Mouse (Mus musculus) kidney, embryonic 15.5 days (tissue): ENCODE data around the gene Emc9. TPM values are rescaled to one million over a fixed set of nuclear protein-coding genes. Genes with fewer than 3 reads are reported as not detected.

Experiments used
- ATAC-seq: fragments of 200-750 bp; cut with Nextera tagmentation; replicated peaks from 2 replicates; pipeline ENCODE4 v1.8.0; 2017; ENCODE audit warnings: moderate TSS enrichment; ENCODE audit not compliant: low FRiP score
- H3K27ac ChIP-seq: fragments of 300-500 bp; sonication (generic); 2 replicates; pipeline ENCODE4 v1.5.1; 2015; ENCODE audit warnings: mild to moderate bottlenecking, inconsistent platforms
- H3K27me3 ChIP-seq: fragments of 300-500 bp; sonication (generic); 2 replicates; pipeline ENCODE4 v1.6.1; 2015; ENCODE audit warnings: inconsistent platforms
- H3K36me3 ChIP-seq: fragments of 300-500 bp; sonication (generic); 2 replicates; pipeline ENCODE4 v1.6.1; 2015; ENCODE audit warnings: inconsistent platforms
- H3K4me1 ChIP-seq: fragments of 300-500 bp; sonication (generic); 2 replicates; pipeline ENCODE4 v1.6.1; 2015; ENCODE audit warnings: inconsistent platforms
- H3K4me2 ChIP-seq: fragments of 300-500 bp; sonication (generic); 2 replicates; pipeline ENCODE4 v1.6.1; 2015; ENCODE audit warnings: moderate library complexity, mild to moderate bottlenecking, inconsistent platforms
- H3K4me3 ChIP-seq: fragments of 300-500 bp; sonication (generic); replicated peaks from 2 replicates; pipeline ENCODE4 v1.5.1; 2015; ENCODE audit warnings: mild to moderate bottlenecking, inconsistent platforms
- H3K9ac ChIP-seq: fragments of 300-500 bp; sonication (generic); 2 replicates; pipeline ENCODE4 v1.6.1; 2015; ENCODE audit warnings: mild to moderate bottlenecking, inconsistent platforms
- H3K9me3 ChIP-seq: fragments of 300-500 bp; sonication (generic); replicated peaks from 2 replicates; pipeline ENCODE4 v1.6.1; 2016; ENCODE audit warnings: inconsistent platforms
- WGBS: fragments of 180-500 bp; shearing (Covaris S2); methylation state at CpG from one replicate; pipeline ENCODE4 v1.1.7; 2015; ENCODE audit warnings: mixed read lengths; 5-methylcytosine and 5-hydroxymethylcytosine counted together
- polyA plus RNA-seq: library from polyadenylated mRNA; unstranded; fragments of >200 nt; fragmentation: Nextera tagmentation; extraction: Ambion mirVana; gene quantifications from 2 replicates; pipeline ENCODE4 v1.2.1, GENCODE M21; 2015

Emc9 gene
- polyA plus RNA-seq, 1 experiment from 2014 or later: 6.8 TPM

GRCm38 (mm10) chr14:55554635-55555034 is 30.5 kb downstream of the Emc9 start:
- no peaks in the 10 kb centered on the region for H3K27me3 ChIP-seq
- no peak overlapping the region for H3K4me2 ChIP-seq
- ATAC-seq: no peak
- no peaks in the 10 kb centered on the region for H3K9me3 ChIP-seq
- H3K9ac ChIP-seq: no peak overlapping the region
- peaks cover 12% of the 10 kb centered on the region for H3K36me3 ChIP-seq
- no peak overlapping the region for H3K4me3 ChIP-seq
- peaks cover 18% of the 10 kb centered on the region; the same call in 1 of the 2 replicates for H3K4me1 ChIP-seq
- H3K27ac ChIP-seq: no peak overlapping the region

GRCm38 (mm10) chr14:55551794-55552193 is 33.3 kb downstream of the Emc9 start:
- Histone ChIP-seq H3K36me3 (peaks cover 40% of the 10 kb centered on the region), H3K4me1 (peaks cover 5% of the 10 kb centered on the region; the same call in 1 of the 2 replicates), H3K9me3 (no peaks in the 10 kb centered on the region), H3K27me3 (no peaks in the 10 kb centered on the region), H3K9ac (no peak overlapping the region), H3K4me2 (no peak overlapping the region), H3K4me3 (no peak overlapping the region), H3K27ac (no peak overlapping the region)
- WGBS: 92% methylated on average over 8 of the region's 8 CpGs
- no peak for ATAC-seq

GRCm38 (mm10) chr14:55551347-55551746 is 33.8 kb downstream of the Emc9 start:
- no peak overlapping the region for H3K4me3 ChIP-seq
- no peak overlapping the region for H3K9ac ChIP-seq
- H3K27ac ChIP-seq: no peak overlapping the region
- H3K36me3 ChIP-seq: peaks cover 43% of the 10 kb centered on the region
- H3K4me2 ChIP-seq: no peak overlapping the region
- WGBS: 57% methylated on average over 5 of the region's 5 CpGs
- no peak for ATAC-seq
- peaks cover 1% of the 10 kb centered on the region; the same call in 1 of the 2 replicates for H3K4me1 ChIP-seq
- no peaks in the 10 kb centered on the region for H3K9me3 ChIP-seq
- no peaks in the 10 kb centered on the region for H3K27me3 ChIP-seq

GRCm38 (mm10) chr14:55550191-55550590 is 34.9 kb downstream of the Emc9 start:
- 93% methylated on average over 6 of the region's 6 CpGs for WGBS
- Histone ChIP-seq H3K4me1 (no peaks in the 10 kb centered on the region), H3K4me3 (no peak overlapping the region), H3K27ac (no peak overlapping the region), H3K9ac (no peak overlapping the region), H3K27me3 (no peaks in the 10 kb centered on the region), H3K36me3 (peaks cover 55% of the 10 kb centered on the region), H3K4me2 (no peak overlapping the region), H3K9me3 (no peaks in the 10 kb centered on the region)
- ATAC-seq: no peak

GRCm38 (mm10) chr14:55544334-55544733 is 40.8 kb downstream of the Emc9 start:
- Histone ChIP-seq H3K4me1 (peaks cover 19% of the 10 kb centered on the region), H3K27me3 (no peaks in the 10 kb centered on the region), H3K9me3 (no peaks in the 10 kb centered on the region), H3K4me2 (no peak overlapping the region), H3K4me3 (no peak overlapping the region), H3K9ac (no peak overlapping the region), H3K36me3 (peaks cover 68% of the 10 kb centered on the region), H3K27ac (no peak overlapping the region)
- 83% methylated on average over 9 of the region's 9 CpGs for WGBS
- no peak for ATAC-seq

GRCm38 (mm10) chr14:55542268-55542667 is 42.8 kb downstream of the Emc9 start:
- no peaks in the 10 kb centered on the region for H3K9me3 ChIP-seq
- H3K4me2 ChIP-seq: no peak overlapping the region
- no peaks in the 10 kb centered on the region for H3K27me3 ChIP-seq
- no peak for ATAC-seq
- H3K36me3 ChIP-seq: peaks cover 47% of the 10 kb centered on the region
- H3K4me3 ChIP-seq: no peak overlapping the region
- H3K9ac ChIP-seq: no peak overlapping the region
- H3K27ac ChIP-seq: no peak overlapping the region
- whole genome bisulfite sequencing: 96% methylated on average over 12 of the region's 12 CpGs
- H3K4me1 ChIP-seq: peaks cover 19% of the 10 kb centered on the region

- WGBS: 4% methylated on average over 10 of the region's 10 CpGs
- peak; percentile 27 for ATAC-seq
- Histone ChIP-seq H3K27ac (peak overlapping the region; percentile 94), H3K36me3 (peaks cover 35% of the 10 kb centered on the region), H3K9me3 (no peaks in the 10 kb centered on the region), H3K4me3 (peak overlapping the region; percentile 65), H3K9ac (peak overlapping the region; percentile 68), H3K27me3 (no peaks in the 10 kb centered on the region), H3K4me1 (peaks cover 19% of the 10 kb centered on the region), H3K4me2 (peak overlapping the region; percentile 76)
These were observed 44.2 kb downstream of the Emc9 start for GRCm38 (mm10) chr14:55540787-55541321.

- Histone ChIP-seq H3K27ac (peak within 1 kb of the TSS; percentile 94), H3K36me3 (peaks cover 29% of the 10 kb centered on the region), H3K9ac (peak within 1 kb of the TSS; percentile 68), H3K27me3 (no peaks in the 10 kb centered on the region), H3K9me3 (no peaks in the 10 kb centered on the region), H3K4me2 (peak within 1 kb of the TSS; percentile 76), H3K4me1 (peaks cover 19% of the 10 kb centered on the region), H3K4me3 (peak within 1 kb of the TSS; percentile 65)
- ATAC-seq: peak; percentile 97
- WGBS: under 1% methylated on average over 32 of the region's 32 CpGs
These were observed 44.9 kb downstream of the Emc9 start, which contains the start of gene Pck2 for GRCm38 (mm10) chr14:55540067-55540786. Pck2 (plus strand) TSS chr14:55540266.

- H3K4me1 ChIP-seq: peaks cover 13% of the 10 kb centered on the region
- H3K27me3 ChIP-seq: no peaks in the 10 kb centered on the region
- no peaks in the 10 kb centered on the region for H3K9me3 ChIP-seq
- H3K27ac ChIP-seq: no peak overlapping the region
- no peak overlapping the region for H3K9ac ChIP-seq
- no peak overlapping the region for H3K4me2 ChIP-seq
- H3K4me3 ChIP-seq: no peak overlapping the region
- 54% methylated on average over 6 of the region's 6 CpGs for WGBS
- no peak for ATAC-seq
- no peaks in the 10 kb centered on the region for H3K36me3 ChIP-seq
These were observed 48.9 kb downstream of the Emc9 start for GRCm38 (mm10) chr14:55536116-55536745.

Other genes with a start within 250 kb of the Emc9 start
- 127 and 130 TPM in 2 replicates for gene Dhrs4, start 106.5 kb downstream of the Emc9 start, polyA plus RNA-seq
- gene Carmil3, start 94.7 kb downstream of the Emc9 start, polyA plus RNA-seq: 2.4 and 2.9 TPM in 2 replicates
- gene Cpne6, start 74.9 kb downstream of the Emc9 start, polyA plus RNA-seq: 0.24 and 0.26 TPM in 2 replicates
- gene Nrl, start 60.3 kb downstream of the Emc9 start, polyA plus RNA-seq: not detected in 2 replicates
- 50.5 and 55.4 TPM in 2 replicates for gene Pck2, start 45.0 kb downstream of the Emc9 start, polyA plus RNA-seq
- 89.2 and 93.0 TPM in 2 replicates for gene Dcaf11, start 25.3 kb downstream of the Emc9 start, polyA plus RNA-seq
- gene A730061H03Rik, start 24.9 kb downstream of the Emc9 start, polyA plus RNA-seq: 1.6 TPM in 2 replicates
- gene Fitm1, start 9.7 kb downstream of the Emc9 start, polyA plus RNA-seq: 4.2 and 6.1 TPM in 2 replicates
- 147 and 153 TPM in 2 replicates for gene Psme1, start 7.2 kb downstream of the Emc9 start, polyA plus RNA-seq
- gene Psme2, start 5.8 kb upstream of the Emc9 start, polyA plus RNA-seq: 248 and 261 TPM in 2 replicates
- 18.6 and 21.7 TPM in 2 replicates for gene Rnf31, start 6.4 kb upstream of the Emc9 start, polyA plus RNA-seq
- 12.8 and 14.6 TPM in 2 replicates for gene Irf9, start 18.3 kb upstream of the Emc9 start, polyA plus RNA-seq
- gene Rec8, start 32.7 kb upstream of the Emc9 start, polyA plus RNA-seq: 20.3 and 22.4 TPM in 2 replicates
- gene Ipo4, start 50.7 kb upstream of the Emc9 start, polyA plus RNA-seq: 97.4 and 115 TPM in 2 replicates
- gene Gm49378, start 52.6 kb upstream of the Emc9 start, polyA plus RNA-seq: 1.4 and 2.3 TPM in 2 replicates
- 113 and 123 TPM in 2 replicates for gene Tm9sf1, start 58.5 kb upstream of the Emc9 start, polyA plus RNA-seq
- 0.92 and 1.0 TPM in 2 replicates for gene Tssk4, start 64.9 kb upstream of the Emc9 start, polyA plus RNA-seq
- gene Mdp1, start 75.2 kb upstream of the Emc9 start, polyA plus RNA-seq: 53.6 and 55.8 TPM in 2 replicates
- 68.2 and 72.6 TPM in 2 replicates for gene Gmpr2, start 86.6 kb upstream of the Emc9 start, polyA plus RNA-seq
- 545 and 565 TPM in 2 replicates for gene Nedd8, start 86.8 kb upstream of the Emc9 start, polyA plus RNA-seq
- gene Tinf2, start 96.5 kb upstream of the Emc9 start, polyA plus RNA-seq: 43.6 and 46.9 TPM in 2 replicates
- gene Tgm1, start 128.6 kb upstream of the Emc9 start, polyA plus RNA-seq: 2.1 TPM in 2 replicates
- 37.6 and 41.8 TPM in 2 replicates for gene Rabggta, start 137.0 kb upstream of the Emc9 start, polyA plus RNA-seq
- 94.5 and 94.7 TPM in 2 replicates for gene Dhrs1, start 160.4 kb upstream of the Emc9 start, polyA plus RNA-seq
- gene Nop9, start 160.4 kb upstream of the Emc9 start, polyA plus RNA-seq: 38.6 and 43.4 TPM in 2 replicates
- 10.0 and 11.2 TPM in 2 replicates for gene Cideb, start 173.2 kb upstream of the Emc9 start, polyA plus RNA-seq
- gene Ltb4r2, start 176.1 kb upstream of the Emc9 start, polyA plus RNA-seq: 0.25 and 0.35 TPM in 2 replicates
- gene Ltb4r1, start 180.7 kb upstream of the Emc9 start, polyA plus RNA-seq: 0.69 and 0.73 TPM in 2 replicates
- gene Adcy4, start 198.8 kb upstream of the Emc9 start, polyA plus RNA-seq: 13.9 and 15.8 TPM in 2 replicates
- gene Ripk3, start 203.6 kb upstream of the Emc9 start, polyA plus RNA-seq: 38.1 and 40.4 TPM in 2 replicates
- gene Nfatc4, start 237.8 kb upstream of the Emc9 start, polyA plus RNA-seq: 32.2 and 39.9 TPM in 2 replicates